Mouse (Mus musculus) spleen, adult 2 months (tissue): Measurements from ENCODE around the gene Krt10. TPM values are rescaled to one million over a fixed set of nuclear protein-coding genes. Genes with fewer than 3 reads are reported as not detected.

ENCODE experiments used
- DNase-seq, 2 experiments: peaks; one replicate each; pipeline versions ENCODE4 v3.0.0 to v3.0.0-alpha.2; 2012 to 2021; ENCODE audit warnings: low spot score in 2 of 2, low read depth in 1 of 2
- H3K27ac ChIP-seq: fragments of 200-500 bp; 2 replicates; pipeline ENCODE4 v1.5.1; 2012; ENCODE audit warnings: low read length, inconsistent platforms; ENCODE audit not compliant: insufficient read depth
- H3K27me3 ChIP-seq: fragments of 200-500 bp; 2 replicates; pipeline ENCODE4 v1.6.1; 2012; ENCODE audit warnings: mild to moderate bottlenecking, moderate library complexity, low read length, inconsistent platforms; ENCODE audit not compliant: control insufficient read depth, insufficient read depth
- H3K36me3 ChIP-seq: fragments of 200-500 bp; 2 replicates; pipeline ENCODE4 v1.6.1; 2012; ENCODE audit warnings: mild to moderate bottlenecking, low read length, inconsistent platforms; ENCODE audit not compliant: control insufficient read depth, insufficient read depth
- H3K4me1 ChIP-seq: fragments of 200-500 bp; 2 replicates; pipeline ENCODE4 v1.6.1; 2011; ENCODE audit warnings: inconsistent platforms; ENCODE audit not compliant: control insufficient read depth, insufficient read depth, insufficient read length
- H3K4me3 ChIP-seq: fragments of 200-500 bp; 2 replicates; pipeline ENCODE4 v1.5.1; 2011; ENCODE audit warnings: mild to moderate bottlenecking, inconsistent platforms; ENCODE audit not compliant: insufficient read depth, insufficient read length; ENCODE audit errors: extremely low read depth
- CTCF ChIP-seq: fragments of 200-500 bp; IDR thresholded peaks from 2 replicates; pipeline ENCODE4 v1.5.1; 2011; ENCODE audit warnings: mild to moderate bottlenecking, inconsistent platforms; ENCODE audit not compliant: insufficient read depth, insufficient read length, insufficient replicate concordance; ENCODE audit errors: extremely low read depth
- POLR2A ChIP-seq: fragments of 200-500 bp; IDR thresholded peaks from 2 replicates; pipeline ENCODE4 v1.6.1; 2011; ENCODE audit warnings: low read depth, low read length, inconsistent platforms
- WGBS: fragments of 180-500 bp; shearing (Covaris S2); methylation state at CpG from one replicate; pipeline ENCODE4 v1.1.7; 2018; 5-methylcytosine and 5-hydroxymethylcytosine counted together
- polyA plus RNA-seq: library from polyadenylated mRNA; depleted of rRNA; stranded (reverse); fragments of >200 nt; gene quantifications from 2 replicates; pipeline ENCODE4 v1.2.3, GENCODE M21; 2012

The Krt10 gene
- polyA plus RNA-seq, 1 experiment: 0.22 TPM

DNA sequence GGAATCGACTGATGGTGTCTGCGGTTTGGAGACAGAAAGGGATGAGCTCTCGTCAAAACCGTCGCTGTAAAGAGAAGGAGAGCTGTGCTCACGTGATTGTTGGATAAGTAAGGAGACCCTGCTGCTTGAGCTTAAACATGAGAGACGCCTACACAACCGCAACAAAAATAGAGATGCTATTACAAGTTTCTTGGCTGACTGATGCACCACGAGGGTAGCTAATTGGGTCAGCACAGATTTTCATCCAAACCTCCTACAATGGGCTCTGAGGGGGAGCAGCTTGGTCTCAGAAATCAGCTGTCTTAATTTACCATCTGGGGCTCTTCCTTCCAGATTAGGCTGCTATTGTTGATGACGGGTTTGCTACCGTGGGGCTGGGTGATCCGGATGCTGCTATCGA lies 27.7 kb upstream of the Krt10 start:
- 86% methylated on average over 13 of the region's 13 CpGs for WGBS
- no peaks in the 10 kb centered on the region for H3K27me3 ChIP-seq

DNA sequence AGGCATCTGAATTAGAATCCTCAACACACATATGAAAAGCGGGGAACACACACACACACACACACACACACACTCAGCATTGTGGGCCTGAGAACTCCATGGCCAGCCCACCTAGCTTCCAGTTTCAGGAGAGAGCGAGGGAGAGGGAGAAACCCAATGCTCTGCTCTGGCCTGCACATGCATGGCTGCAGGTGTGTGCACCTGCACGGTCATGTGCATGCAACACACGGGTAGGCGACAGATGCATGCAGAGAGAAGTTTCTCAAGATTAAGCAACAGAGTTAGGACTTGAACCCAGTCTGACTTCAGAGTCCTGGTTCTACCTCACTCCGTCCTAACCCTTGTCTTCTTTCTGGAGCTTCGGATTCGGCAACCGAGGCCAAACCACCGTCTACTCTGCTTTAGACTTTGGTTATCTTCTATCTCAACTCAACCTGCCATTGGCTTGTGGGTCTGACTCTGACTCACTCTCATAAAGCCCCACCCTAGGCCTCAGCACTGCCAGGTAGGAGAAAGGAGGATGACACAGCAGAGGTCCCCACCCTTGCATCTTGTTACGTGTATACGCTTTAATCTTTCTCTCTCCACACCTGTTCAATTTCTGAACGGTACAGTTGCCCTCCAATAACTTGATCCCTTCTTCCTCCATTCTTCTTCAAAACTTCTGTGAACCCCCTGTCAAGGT lies 25.4 kb upstream of the Krt10 start:
- H3K4me3 ChIP-seq: no peak overlapping the region
- 89% methylated on average over 13 of the region's 13 CpGs for WGBS

More for the DNA sequence above, 27.7 kb upstream of the Krt10 start:
- H3K36me3 ChIP-seq: no peaks in the 10 kb centered on the region
- no peak overlapping the region for H3K4me3 ChIP-seq
- TF ChIP-seq CTCF: no peak
- no peak for TF ChIP-seq POLR2A
- H3K27ac ChIP-seq: no peak overlapping the region
- no peaks in the 10 kb centered on the region for H3K4me1 ChIP-seq
- no peak for DNase-seq

DNA sequence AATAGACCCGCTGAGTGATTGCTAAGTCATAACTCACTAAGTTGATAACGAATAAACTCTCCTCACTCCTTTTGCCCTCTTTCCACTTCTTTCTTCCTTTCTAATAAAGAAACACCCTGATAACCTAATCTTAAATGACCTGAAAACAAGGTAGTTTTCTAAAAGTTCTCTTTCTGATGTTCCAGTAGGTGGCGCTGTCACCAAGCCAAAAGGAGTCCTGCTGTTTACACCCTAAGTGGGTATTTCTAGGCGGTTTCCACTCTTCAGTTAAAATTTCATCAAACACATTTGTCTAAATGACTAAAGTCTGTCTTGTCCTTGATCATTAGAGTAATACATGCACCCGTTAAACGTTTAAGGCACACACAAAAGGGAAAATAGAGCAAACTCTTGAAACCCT lies 24.1 kb upstream of the Krt10 start:
- Histone ChIP-seq H3K4me1 (no peaks in the 10 kb centered on the region), H3K27ac (no peak overlapping the region), H3K4me3 (no peak overlapping the region), H3K36me3 (no peaks in the 10 kb centered on the region), H3K27me3 (no peaks in the 10 kb centered on the region)
- no peak for DNase-seq
- TF ChIP-seq CTCF (no peak), POLR2A (no peak)
- 22% methylated on average over 6 of the region's 6 CpGs for WGBS

More for the DNA sequence above, 25.4 kb upstream of the Krt10 start:
- Histone ChIP-seq H3K36me3 (no peaks in the 10 kb centered on the region), H3K4me1 (no peaks in the 10 kb centered on the region), H3K27ac (no peak overlapping the region), H3K27me3 (no peaks in the 10 kb centered on the region)
- no peak for DNase-seq
- TF ChIP-seq POLR2A (no peak), CTCF (no peak)

DNA sequence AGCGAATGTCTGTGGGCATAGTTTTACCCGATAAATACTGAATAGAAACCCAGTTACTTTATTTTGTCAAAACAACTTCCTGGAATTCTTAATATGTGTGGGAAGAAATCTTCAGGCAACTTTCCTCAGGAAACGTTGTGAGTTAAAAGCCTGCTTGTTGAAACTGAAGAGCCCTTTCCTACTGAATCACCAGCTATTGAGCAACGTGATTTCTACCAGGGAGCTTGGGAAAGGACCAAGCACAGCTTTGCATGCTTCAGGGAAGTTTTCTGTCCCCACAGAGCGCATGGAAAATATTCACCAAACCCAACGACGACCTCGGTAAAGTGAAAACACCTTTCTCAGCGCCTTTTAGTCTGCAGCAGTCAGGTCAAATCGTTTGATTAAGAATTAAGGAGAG lies 17.0 kb upstream of the Krt10 start:
- Histone ChIP-seq H3K27ac (no peak overlapping the region), H3K36me3 (no peaks in the 10 kb centered on the region), H3K4me3 (no peak overlapping the region), H3K27me3 (no peaks in the 10 kb centered on the region), H3K4me1 (no peaks in the 10 kb centered on the region)
- TF ChIP-seq CTCF: no peak
- no peak for TF ChIP-seq POLR2A
- no peak for DNase-seq
- 72% methylated on average over 10 of the region's 10 CpGs for WGBS

DNA sequence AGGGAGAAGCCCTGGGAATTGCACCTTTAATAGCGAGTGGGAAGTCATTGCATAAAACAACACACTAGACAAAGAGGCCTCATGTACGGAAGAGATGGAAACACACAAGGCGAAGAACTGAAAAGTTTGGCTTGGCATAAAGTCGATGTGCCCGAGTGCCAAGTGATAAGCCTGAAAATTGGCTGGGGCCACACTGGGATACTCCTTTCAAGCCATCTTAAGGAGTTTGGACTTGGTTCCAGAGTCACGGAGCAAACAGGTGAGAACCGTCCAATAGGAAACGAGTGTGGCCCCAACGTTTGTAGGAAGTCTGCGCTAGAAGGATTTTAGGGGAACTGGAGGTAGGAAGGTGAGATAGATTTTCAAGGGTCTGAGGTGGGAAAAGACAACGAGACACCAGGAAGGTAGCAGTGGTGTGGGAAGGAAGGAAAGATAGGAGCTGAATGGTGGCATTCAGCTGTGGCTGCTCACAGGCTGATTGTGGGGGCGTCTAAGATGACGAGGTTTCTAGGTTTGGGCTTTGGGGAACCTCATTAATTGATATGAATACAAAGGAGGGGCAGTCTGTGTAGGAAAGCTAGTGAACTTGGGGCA lies 10.9 kb upstream of the Krt10 start:
- Histone ChIP-seq H3K27ac (no peak overlapping the region), H3K36me3 (no peaks in the 10 kb centered on the region), H3K4me3 (no peak overlapping the region), H3K4me1 (no peaks in the 10 kb centered on the region), H3K27me3 (no peaks in the 10 kb centered on the region)
- DNase-seq: no peak
- TF ChIP-seq CTCF (no peak), POLR2A (no peak)
- WGBS: 84% methylated on average over 13 of the region's 13 CpGs

DNA sequence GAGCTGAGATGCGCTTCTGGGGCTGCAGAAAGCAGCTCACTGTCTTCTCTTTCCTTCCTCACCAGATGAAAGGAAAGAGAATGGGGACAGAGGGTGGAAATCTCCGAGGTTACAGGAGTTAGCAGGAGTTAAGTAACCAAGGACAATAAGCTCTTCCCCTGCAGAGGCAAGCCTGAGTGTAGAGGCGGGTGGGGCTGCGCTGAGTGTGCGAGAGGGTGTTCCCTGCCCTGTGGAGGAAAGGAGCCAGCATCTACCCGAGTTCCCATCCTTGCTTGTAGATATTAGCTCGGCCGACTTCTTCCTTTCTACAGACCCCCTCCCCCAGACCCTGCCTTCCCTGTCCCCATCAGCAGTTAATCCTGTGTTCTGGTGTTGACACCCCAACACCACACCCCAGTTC lies 9.7 kb upstream of the Krt10 start:
- Histone ChIP-seq H3K4me1 (no peaks in the 10 kb centered on the region), H3K4me3 (no peak overlapping the region), H3K27ac (no peak overlapping the region), H3K36me3 (no peaks in the 10 kb centered on the region), H3K27me3 (no peaks in the 10 kb centered on the region)
- 53% methylated on average over 8 of the region's 8 CpGs for WGBS
- no peak for TF ChIP-seq CTCF
- TF ChIP-seq POLR2A: no peak
- no peak for DNase-seq

DNA sequence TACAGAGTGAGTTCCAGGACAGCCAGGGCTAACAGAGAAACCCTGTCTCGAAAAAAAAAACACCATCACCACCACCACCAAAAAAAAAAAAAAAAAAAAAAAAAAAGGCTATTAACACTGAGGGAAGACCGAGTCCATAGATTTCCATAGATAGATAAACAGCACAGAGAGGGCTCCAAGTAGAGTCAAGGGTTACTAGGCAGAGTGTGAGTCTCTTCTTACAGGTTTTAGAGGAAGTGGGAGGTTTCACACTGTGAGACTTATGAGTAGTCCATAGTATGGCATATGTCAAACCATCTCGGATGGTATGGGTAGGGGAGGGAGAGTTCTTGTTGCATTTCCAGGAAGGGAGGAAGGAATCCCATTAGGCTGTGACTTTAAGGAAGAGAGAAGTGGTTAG lies 8.9 kb upstream of the Krt10 start:
- no peak for DNase-seq
- Histone ChIP-seq H3K36me3 (no peaks in the 10 kb centered on the region), H3K4me3 (no peak overlapping the region), H3K4me1 (no peaks in the 10 kb centered on the region), H3K27ac (no peak overlapping the region), H3K27me3 (no peaks in the 10 kb centered on the region)
- WGBS: 60% methylated on average over 3 of the region's 3 CpGs
- TF ChIP-seq POLR2A (no peak), CTCF (no peak)
